10 mouse cellular contexts compared by ENCODE assay signal in the genomic region with DNA sequence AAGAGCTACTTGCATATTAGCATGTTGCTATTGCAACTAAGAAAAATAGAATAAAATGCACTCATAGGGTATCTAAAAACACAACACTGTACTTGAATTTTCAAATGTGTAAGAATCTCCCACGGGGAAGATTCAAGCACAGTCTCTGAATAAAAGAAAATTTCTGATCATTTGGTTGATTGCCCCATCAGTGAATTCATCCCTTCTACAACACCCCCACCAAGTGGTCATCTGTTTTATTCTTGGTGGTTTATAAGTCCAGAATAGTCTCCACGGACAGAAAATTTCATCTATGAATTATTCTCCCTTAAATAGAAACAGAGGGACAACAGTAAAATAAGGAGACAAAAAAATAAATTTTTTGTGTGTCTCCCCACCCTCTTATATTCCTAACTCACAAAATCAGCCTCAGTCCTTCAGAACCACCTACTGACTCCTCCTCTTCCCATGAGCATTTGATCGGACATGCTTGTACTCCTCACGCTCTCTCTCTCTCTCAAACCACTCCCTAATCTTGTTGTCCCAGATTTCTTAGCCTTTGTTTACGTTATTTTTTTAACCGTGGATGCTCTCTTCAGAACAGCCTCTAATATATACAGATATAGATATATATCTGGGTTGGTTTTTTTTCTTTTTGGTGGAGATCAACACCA.
DNase-seq lines count a peak whose midpoint lies in the region; ATAC-seq and TF ChIP-seq lines count a peak whose summit lies in the region.
"Had no signal": no experiment of that assay in that cellular context is flagged by ENCODE, and none has a peak within 500 bp of the region (broad histone marks: within the 10 kb centered on the region; RNA-seq: fewer than 3 reads in every experiment).

No protein-coding gene starts in this region.

- no peak overlapping the region for H3K9ac ChIP-seq in embryonic facial prominence, embryonic 11.5 days (replicated peaks; ENCODE audit: low read length)
- no peak overlapping the region for H3K9ac ChIP-seq in kidney, embryonic 16.5 days (replicated peaks; ENCODE audit: low read length)
- H3K9ac ChIP-seq: limb, embryonic 12.5 days had no signal

- H3K36me3 ChIP-seq in embryonic facial prominence, embryonic 11.5 days (replicated peaks; ENCODE audit: control insufficient read depth, insufficient read depth, low read depth, low read length): no peaks in the 10 kb centered on the region
- H3K36me3 ChIP-seq in embryonic facial prominence, embryonic 10.5 days (replicated peaks): no peaks in the 10 kb centered on the region
- no peaks in the 10 kb centered on the region for H3K36me3 ChIP-seq in kidney, embryonic 16.5 days (ENCODE audit: insufficient read depth, low read length)
- no peaks in the 10 kb centered on the region for H3K36me3 ChIP-seq in thymus, adult 2 months (ENCODE audit: control insufficient read depth, insufficient read depth, low read length)
- H3K36me3 ChIP-seq: limb, embryonic 12.5 days had no signal

- H3K27ac ChIP-seq in embryonic facial prominence, embryonic 11.5 days (replicated peaks; ENCODE audit: low read depth, low read length): no peak overlapping the region
- H3K27ac ChIP-seq in embryonic facial prominence, embryonic 10.5 days (replicated peaks): no peak overlapping the region
- no peak overlapping the region for H3K27ac ChIP-seq in kidney, embryonic 16.5 days (ENCODE audit: low read length)
- no peak overlapping the region for H3K27ac ChIP-seq in thymus, adult 2 months (ENCODE audit: control insufficient read depth, insufficient read depth, low read length)
- H3K27ac ChIP-seq: limb, embryonic 12.5 days had no signal

- peak; percentile 64 for DNase-seq in embryonic facial prominence, embryonic 11.5 days (ENCODE audit: low spot score)
- no peak for DNase-seq in embryonic facial prominence, embryonic 10.5 days (ENCODE audit: low spot score)
- peak; percentile 16 for DNase-seq in ovary, postnatal 14 days (ENCODE audit: low spot score)
- DNase-seq in ovary, adult 18-20 months (ENCODE audit: low spot score): no peak
- peak; percentile 59 for DNase-seq in retina, postnatal 1 day
- DNase-seq in thymus, adult 2 months: no peak
- no peak for DNase-seq in heart, adult 9 months (ENCODE audit: low spot score in 2 of 2)

- H3K9me3 ChIP-seq in embryonic facial prominence, embryonic 11.5 days (replicated peaks; ENCODE audit: control insufficient read depth, low read length): no peaks in the 10 kb centered on the region
- no peaks in the 10 kb centered on the region for H3K9me3 ChIP-seq in embryonic facial prominence, embryonic 10.5 days
- H3K9me3 ChIP-seq in kidney, embryonic 16.5 days (ENCODE audit: low read length): no peaks in the 10 kb centered on the region
- H3K9me3 ChIP-seq: limb, embryonic 12.5 days had no signal

- TF ChIP-seq CTCF in thymus, adult 2 months (IDR thresholded peaks at IDR 0.05; ENCODE audit: borderline replicate concordance, control insufficient read depth, extremely low read depth, insufficient read depth, low read length, poor library complexity): no peak

- H3K4me2 ChIP-seq in embryonic facial prominence, embryonic 11.5 days (ENCODE audit: low read depth, low read length): no peak overlapping the region
- H3K4me2 ChIP-seq in kidney, embryonic 16.5 days (replicated peaks; ENCODE audit: low read depth, low read length): peak overlapping the region; percentile 27
- H3K4me2 ChIP-seq: limb, embryonic 12.5 days had no signal

- TF ChIP-seq POLR2A in thymus, adult 2 months (IDR thresholded peaks at IDR 0.05; ENCODE audit: control insufficient read depth, extremely low read depth, insufficient read depth, low read length, poor library complexity): no peak

- no peaks in the 10 kb centered on the region for H3K27me3 ChIP-seq in embryonic facial prominence, embryonic 11.5 days (ENCODE audit: control insufficient read depth, insufficient read depth, low read length)
- no peaks in the 10 kb centered on the region for H3K27me3 ChIP-seq in embryonic facial prominence, embryonic 10.5 days (replicated peaks; ENCODE audit: low read depth, poor library complexity, severe bottlenecking)
- no peaks in the 10 kb centered on the region for H3K27me3 ChIP-seq in kidney, embryonic 16.5 days (ENCODE audit: insufficient read depth, low read length)
- H3K27me3 ChIP-seq in thymus, adult 2 months (ENCODE audit: control insufficient read depth, insufficient read depth, low read length): no peaks in the 10 kb centered on the region
- H3K27me3 ChIP-seq: limb, embryonic 12.5 days had no signal

- ATAC-seq in embryonic facial prominence, embryonic 11.5 days (replicated peaks; ENCODE audit: insufficient number of reproducible peaks, low FRiP score, low TSS enrichment, low read depth): no peak
- ATAC-seq in kidney, embryonic 16.5 days (ENCODE audit: low FRiP score, low TSS enrichment): no peak

- WGBS in embryonic facial prominence, embryonic 11.5 days: 44% methylated on average over 6 of the region's 6 CpGs
- 51% methylated on average over 6 of the region's 6 CpGs for WGBS in embryonic facial prominence, embryonic 10.5 days
- WGBS in kidney, embryonic 16.5 days: 30% methylated on average over 6 of the region's 6 CpGs
- 50% methylated on average over 6 of the region's 6 CpGs for WGBS in thymus, adult 2 months

- H3K4me3 ChIP-seq in embryonic facial prominence, embryonic 11.5 days (ENCODE audit: low read depth, low read length): no peak overlapping the region
- no peak overlapping the region for H3K4me3 ChIP-seq in embryonic facial prominence, embryonic 10.5 days
- H3K4me3 ChIP-seq in kidney, embryonic 16.5 days (ENCODE audit: low read length): no peak overlapping the region
- H3K4me3 ChIP-seq in thymus, adult 2 months (ENCODE audit: control insufficient read depth, insufficient read depth, low read length): no peak overlapping the region
- H3K4me3 ChIP-seq: erythroblast, embryonic 14.5 days; limb, embryonic 12.5 days had no signal

- no peaks in the 10 kb centered on the region for H3K4me1 ChIP-seq in embryonic facial prominence, embryonic 11.5 days (ENCODE audit: control insufficient read depth, insufficient read depth, low read length)
- no peaks in the 10 kb centered on the region for H3K4me1 ChIP-seq in embryonic facial prominence, embryonic 10.5 days
- no peaks in the 10 kb centered on the region for H3K4me1 ChIP-seq in kidney, embryonic 16.5 days (ENCODE audit: insufficient read depth, low read length)
- no peaks in the 10 kb centered on the region for H3K4me1 ChIP-seq in thymus, adult 2 months (replicated peaks; ENCODE audit: control insufficient read depth, insufficient read depth, low read length)
- H3K4me1 ChIP-seq: limb, embryonic 12.5 days had no signal

Comparison
In these comparisons a context has a peak if more than half of its experiments do, and no peak if none do; other contexts are left out.
1. DNase-seq: peak in embryonic facial prominence, embryonic 11.5 days (single experiment), ovary, postnatal 14 days (single experiment) and retina, postnatal 1 day (single experiment); none in embryonic facial prominence, embryonic 10.5 days (single experiment), ovary, adult 18-20 months (single experiment), thymus, adult 2 months (single experiment) and heart, adult 9 months (0 of 2).